Mouse (Mus musculus): ENCODE measurements around the gene Tsga10.

GRCm38 (mm10) chr1:37865401-37866215 lies 621 bp downstream of the Tsga10 start:
- TF ChIP-seq CTCF (IDR thresholded peaks at IDR 0.05; ENCODE audit: low read depth) (no peak), EP300 (IDR thresholded peaks at IDR 0.05; ENCODE audit: low read depth) (no peak)

All from heart, postnatal 0 days (tissue).